Mouse (Mus musculus) thymus, adult 2 months (tissue): Measurements from ENCODE around the gene Safb2.

Source experiments
- CTCF ChIP-seq: fragments of 200-500 bp; IDR thresholded peaks from 2 replicates; pipeline ENCODE4 v1.5.1; 2012; ENCODE audit warnings: mild to moderate bottlenecking, control low read depth, low read length, moderate library complexity, borderline replicate concordance; ENCODE audit not compliant: control insufficient read depth, poor library complexity, insufficient read depth; ENCODE audit errors: extremely low read depth
- POLR2A ChIP-seq: fragments of 200-500 bp; IDR thresholded peaks from 2 replicates; pipeline ENCODE4 v1.6.1; 2012; ENCODE audit warnings: mild to moderate bottlenecking, low read length, control low read depth, moderate library complexity; ENCODE audit not compliant: control insufficient read depth, poor library complexity, insufficient read depth; ENCODE audit errors: extremely low read depth

- TF ChIP-seq CTCF (no peak), POLR2A (no peak)
Measured at GRCm38 (mm10) chr17:56543684-56544224, 40.6 kb downstream of the Safb2 start.
